Mouse (Mus musculus) testis, postnatal 10 days (tissue): ENCODE results near the gene Ptbp1.

Experiments used
- DNase-seq: peaks from one replicate; pipeline ENCODE4 v3.0.0; 2021; ENCODE audit warnings: low spot score

The Ptbp1 gene

GRCm38 (mm10) chr10:79859116-79859515 is 4.9 kb downstream of the Ptbp1 start:
- peak; percentile 67 for DNase-seq

- DNase-seq: no peak
These were observed 6.1 kb downstream of the Ptbp1 start for GRCm38 (mm10) chr10:79860079-79860911.

DNA sequence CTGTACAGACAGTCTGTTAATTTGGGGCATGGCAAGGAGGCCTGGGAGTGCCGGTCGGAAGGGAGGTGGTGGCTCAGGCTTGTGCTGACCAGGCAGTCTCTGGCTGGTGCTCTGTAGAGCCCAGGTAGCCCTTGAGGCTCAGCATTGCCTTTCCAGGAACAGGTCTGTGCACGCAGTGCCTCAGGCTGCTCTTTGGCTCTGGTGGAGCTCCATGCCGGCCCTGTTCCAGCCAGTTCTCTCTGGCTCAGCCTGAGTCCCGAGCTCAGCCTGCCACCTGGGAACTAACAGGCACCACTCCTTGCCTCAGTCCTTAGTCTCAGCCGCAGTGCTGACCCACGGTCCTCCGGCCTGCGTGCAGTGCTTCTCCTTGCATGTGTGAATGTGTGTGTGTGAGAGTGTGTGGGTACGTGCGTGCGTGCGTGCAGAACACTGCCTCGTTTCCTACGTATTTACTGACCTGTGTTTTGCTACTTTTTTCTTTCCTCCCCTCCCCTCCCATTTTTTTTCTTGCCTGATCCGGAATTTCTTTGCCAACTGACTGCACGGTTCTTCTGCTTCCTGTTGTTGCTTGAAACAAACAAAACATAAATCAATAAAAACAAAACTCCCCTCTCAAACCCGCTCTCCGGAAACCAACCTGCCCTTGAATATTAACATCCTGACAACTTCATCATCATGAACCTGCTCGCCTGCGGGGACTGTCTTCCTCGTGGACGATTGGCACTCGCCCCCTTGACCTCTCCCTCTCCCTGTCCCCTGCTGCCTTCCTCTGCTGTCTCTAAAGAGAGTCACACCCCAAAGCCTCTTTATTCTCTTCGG is 7.2 kb downstream of the Ptbp1 start:
- DNase-seq: no peak

- DNase-seq: no peak
These were observed 8.0 kb downstream of the Ptbp1 start for GRCm38 (mm10) chr10:79862049-79862788.

GRCm38 (mm10) chr10:79862925-79863324 is 8.7 kb downstream of the Ptbp1 start:
- DNase-seq: peak; percentile 71

- no peak for DNase-seq
These were observed 10.3 kb downstream of the Ptbp1 start for GRCm38 (mm10) chr10:79864351-79865188.

GRCm38 (mm10) chr10:79865189-79865601 is 11.0 kb downstream of the Ptbp1 start:
- DNase-seq: no peak

DNA sequence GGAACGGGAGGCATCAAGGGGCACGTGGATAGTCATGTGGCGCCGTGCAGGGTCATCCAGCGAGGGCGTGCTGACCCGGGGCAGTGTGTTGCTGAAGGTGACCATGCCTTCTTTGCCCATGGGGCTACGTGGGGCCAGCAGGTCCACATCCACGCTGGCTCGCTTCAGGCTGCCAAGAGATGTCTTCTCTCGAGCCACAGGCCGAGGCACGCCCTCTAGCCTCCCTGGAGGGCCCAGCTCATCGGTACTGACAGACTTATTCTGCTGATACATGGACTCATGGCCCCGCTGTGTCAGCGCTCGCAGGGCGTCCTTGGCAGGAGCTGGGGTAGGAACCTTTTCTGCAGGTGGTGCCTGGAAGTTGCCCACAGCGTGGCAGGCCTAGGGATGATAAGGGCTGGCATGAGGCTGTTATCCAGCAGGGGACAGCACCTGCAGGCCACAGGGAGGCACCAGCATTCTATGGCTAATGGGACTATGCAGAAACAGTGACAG is 11.6 kb downstream of the Ptbp1 start:
- DNase-seq: no peak

GRCm38 (mm10) chr10:79866601-79867000 is 12.4 kb downstream of the Ptbp1 start:
- DNase-seq: no peak

DNA sequence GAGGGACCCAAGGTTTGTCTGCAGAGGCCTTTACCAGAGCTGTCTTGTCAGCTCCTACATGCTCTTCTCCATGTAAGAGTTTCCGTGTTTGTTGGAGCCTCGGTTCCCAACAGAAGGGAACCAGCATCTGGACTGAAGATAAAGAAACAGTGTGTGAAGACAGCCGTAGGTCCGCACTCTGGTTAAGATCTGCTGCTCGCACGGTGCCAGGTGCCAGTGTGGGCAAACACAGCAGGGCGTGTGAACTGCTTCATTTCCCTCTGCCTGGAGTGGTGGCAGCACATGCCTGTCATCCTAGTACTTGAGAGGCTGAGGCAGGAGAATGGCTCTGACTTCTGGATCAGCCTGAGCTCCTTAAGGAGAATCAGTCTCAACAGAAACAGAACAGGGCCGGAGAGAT is 17.6 kb downstream of the Ptbp1 start:
- DNase-seq: no peak

- DNase-seq: no peak
These were observed 18.6 kb downstream of the Ptbp1 start for GRCm38 (mm10) chr10:79872862-79873261.

GRCm38 (mm10) chr10:79873313-79873712 is 19.1 kb downstream of the Ptbp1 start:
- no peak for DNase-seq

DNA sequence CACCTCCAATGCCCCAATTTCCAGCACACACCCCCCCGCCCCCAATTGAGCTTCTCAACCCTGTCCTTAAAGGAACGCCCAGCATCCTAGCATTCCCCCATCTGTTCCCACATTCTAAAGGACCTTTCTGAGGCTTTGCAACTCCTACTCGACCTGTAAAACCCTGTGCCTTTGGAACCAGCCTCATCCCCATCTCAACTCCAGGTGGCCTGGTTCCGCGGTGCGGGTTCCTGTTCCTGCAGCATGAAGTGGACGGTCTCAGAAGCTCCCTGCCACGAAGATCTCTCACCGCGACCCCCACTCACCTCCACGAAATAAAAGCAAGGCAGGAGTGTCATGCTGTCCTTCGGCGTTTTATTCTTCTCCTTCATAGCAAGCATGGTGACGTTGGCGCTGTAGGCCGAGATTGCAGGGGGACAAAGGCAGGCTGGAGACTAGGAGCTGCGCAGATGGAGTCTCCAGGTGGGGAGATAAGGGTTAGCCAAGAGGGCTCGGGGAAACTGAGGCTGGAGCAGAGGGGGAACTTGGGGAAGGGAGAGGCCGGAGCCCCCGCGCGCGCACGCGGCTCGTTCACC is 19.6 kb downstream of the Ptbp1 start:
- DNase-seq: no peak

- DNase-seq: peak; percentile 67
These were observed 20.1 kb downstream of the Ptbp1 start, which contains the start of the genes Prtn3 and Plppr3 for GRCm38 (mm10) chr10:79874290-79874862. Gene Prtn3 (plus strand): TSS chr10:79874476. Gene Plppr3 (minus strand): TSS chr10:79874634.

GRCm38 (mm10) chr10:79877174-79877573 is 22.9 kb downstream of the Ptbp1 start:
- DNase-seq: no peak

- no peak for DNase-seq
These were observed 23.5 kb downstream of the Ptbp1 start for GRCm38 (mm10) chr10:79877757-79878156.

DNA sequence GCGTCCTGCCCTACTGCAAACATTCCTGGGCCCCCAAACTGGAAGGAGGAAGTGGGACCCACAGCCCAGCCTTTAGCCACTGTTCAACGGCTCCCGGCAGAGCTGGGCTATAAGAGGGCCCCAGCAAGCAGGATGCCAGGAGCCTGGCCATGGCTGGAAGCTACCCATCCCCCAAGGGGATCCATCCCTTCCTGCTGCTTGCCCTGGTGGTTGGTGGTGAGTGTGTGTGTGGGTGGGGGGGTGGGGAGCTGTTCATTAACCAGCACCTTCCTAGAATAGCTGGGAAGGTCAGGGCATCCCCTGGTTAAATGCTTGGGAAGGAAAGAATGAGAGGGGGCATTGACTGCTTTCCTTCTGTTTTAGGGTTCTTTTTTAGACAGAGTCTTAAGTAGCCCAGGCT is 25.3 kb downstream of the Ptbp1 start:
- DNase-seq: no peak

GRCm38 (mm10) chr10:79880721-79881120 is 26.5 kb downstream of the Ptbp1 start:
- no peak for DNase-seq

DNA sequence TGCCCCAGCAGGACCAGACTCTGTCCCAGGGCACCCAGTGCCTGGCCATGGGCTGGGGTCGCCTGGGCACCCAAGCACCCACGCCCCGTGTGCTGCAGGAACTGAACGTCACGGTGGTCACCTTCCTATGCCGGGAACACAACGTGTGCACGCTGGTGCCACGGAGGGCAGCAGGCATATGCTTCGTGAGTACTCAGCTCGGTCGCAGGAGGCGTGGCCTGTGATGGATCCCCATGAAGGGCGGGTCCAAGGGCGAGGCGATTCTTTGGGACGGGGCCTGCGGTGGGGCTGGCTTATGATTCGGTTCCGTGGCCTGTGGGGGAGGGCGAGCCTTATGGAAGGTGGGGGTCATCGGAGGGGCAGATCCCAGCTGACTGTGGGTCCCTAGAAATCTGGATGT is 27.8 kb downstream of the Ptbp1 start:
- DNase-seq: peak; percentile 74

DNA sequence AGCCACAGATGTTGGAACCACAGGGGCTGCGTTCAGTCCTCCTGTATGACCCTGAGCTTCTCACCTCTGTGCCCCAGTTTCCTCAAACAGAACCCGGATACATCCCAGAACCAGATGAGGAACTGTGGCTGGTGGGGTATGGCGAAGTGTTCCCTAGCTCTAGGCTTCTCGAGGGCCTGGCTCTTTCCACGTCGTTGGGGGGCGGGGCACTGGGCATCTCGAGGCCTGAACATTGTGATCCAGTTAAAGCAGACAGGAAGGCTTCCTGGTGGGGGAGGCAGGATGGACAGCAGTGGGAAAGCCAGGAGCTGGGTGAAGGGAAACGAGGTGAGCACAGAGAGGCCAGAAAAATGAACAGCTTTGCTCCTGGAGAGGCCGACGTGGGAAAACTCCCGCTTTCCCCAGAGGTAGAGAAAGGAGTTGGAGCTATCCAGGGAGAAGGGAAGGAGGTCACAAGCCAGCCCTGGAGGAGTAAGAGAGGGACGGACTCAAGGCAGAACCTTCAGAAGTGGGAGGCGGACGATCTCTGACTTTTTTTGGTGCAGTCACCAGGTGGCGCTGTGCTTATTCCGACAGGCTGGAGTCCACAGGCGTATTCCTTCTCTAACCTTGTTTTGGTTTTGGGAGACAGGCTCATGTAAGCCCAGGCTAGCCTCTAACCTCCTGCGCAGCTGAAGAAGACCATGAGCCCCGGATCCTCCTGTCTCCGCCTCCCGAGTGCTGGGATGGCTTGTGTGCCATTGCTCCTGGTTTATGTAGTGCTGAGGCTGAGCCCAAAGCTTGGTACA is 29.3 kb downstream of the Ptbp1 start:
- DNase-seq: peak; percentile 91
